Mouse (Mus musculus): ENCODE measurements around the gene Rgs6. TPM values are rescaled to one million over a fixed set of nuclear protein-coding genes. Genes with fewer than 3 reads are reported as not detected.

Gene Rgs6
- polyA plus RNA-seq, 1 experiment from 2014 or later: 8.6 TPM

- no peaks in the 10 kb centered on the region for H3K27me3 ChIP-seq
- 40% methylated on average over 3 of the region's 3 CpGs for WGBS
- no peaks in the 10 kb centered on the region for H3K36me3 ChIP-seq
- no peaks in the 10 kb centered on the region for H3K4me1 ChIP-seq (replicated peaks)
- H3K4me2 ChIP-seq: no peak overlapping the region
- no peak for ATAC-seq (ENCODE audit: low FRiP score, low read depth)
- H3K4me3 ChIP-seq: no peak overlapping the region
- no peaks in the 10 kb centered on the region for H3K9me3 ChIP-seq
- no peak overlapping the region for H3K9ac ChIP-seq
- H3K27ac ChIP-seq (replicated peaks): no peak overlapping the region
These were observed 438.9 kb downstream of the Rgs6 start for GRCm38 (mm10) chr12:83026985-83027384.

- Histone ChIP-seq H3K9ac (no peak overlapping the region), H3K4me2 (no peak overlapping the region), H3K27me3 (no peaks in the 10 kb centered on the region), H3K4me3 (no peak overlapping the region), H3K9me3 (no peaks in the 10 kb centered on the region), H3K27ac (replicated peaks) (peak overlapping the region; percentile 36), H3K4me1 (replicated peaks) (peaks cover 16% of the 10 kb centered on the region), H3K36me3 (no peaks in the 10 kb centered on the region)
- WGBS: 47% methylated on average over 7 of the region's 7 CpGs
- ATAC-seq (ENCODE audit: low FRiP score, low read depth): no peak
These were observed 445.2 kb downstream of the Rgs6 start for GRCm38 (mm10) chr12:83033171-83033835.

GRCm38 (mm10) chr12:83034859-83035569, 446.9 kb downstream of the Rgs6 start:
- no peaks in the 10 kb centered on the region for H3K36me3 ChIP-seq
- H3K9me3 ChIP-seq: no peaks in the 10 kb centered on the region
- H3K4me1 ChIP-seq (replicated peaks): peaks cover 32% of the 10 kb centered on the region
- H3K4me2 ChIP-seq: no peak overlapping the region
- no peak overlapping the region for H3K4me3 ChIP-seq
- H3K27me3 ChIP-seq: no peaks in the 10 kb centered on the region
- WGBS: 81% methylated on average over 3 of the region's 3 CpGs
- no peak overlapping the region for H3K27ac ChIP-seq (replicated peaks)
- no peak overlapping the region for H3K9ac ChIP-seq
- ATAC-seq (ENCODE audit: low FRiP score, low read depth): no peak

- Histone ChIP-seq H3K9me3 (no peaks in the 10 kb centered on the region), H3K36me3 (no peaks in the 10 kb centered on the region), H3K4me2 (no peak overlapping the region), H3K4me3 (no peak overlapping the region), H3K9ac (no peak overlapping the region), H3K27ac (replicated peaks) (peak overlapping the region; percentile 21; the same call in 1 of the 2 replicates), H3K4me1 (replicated peaks) (peaks cover 31% of the 10 kb centered on the region), H3K27me3 (no peaks in the 10 kb centered on the region)
- whole genome bisulfite sequencing: 54% methylated on average over 25 of the region's 25 CpGs
- no peak for ATAC-seq (ENCODE audit: low FRiP score, low read depth)
These were observed 449.9 kb downstream of the Rgs6 start for GRCm38 (mm10) chr12:83037798-83038560.

- Histone ChIP-seq H3K36me3 (no peaks in the 10 kb centered on the region), H3K27ac (replicated peaks) (peak overlapping the region; percentile 1; the same call in 1 of the 2 replicates), H3K27me3 (no peaks in the 10 kb centered on the region), H3K4me1 (replicated peaks) (peaks cover 31% of the 10 kb centered on the region), H3K4me2 (no peak overlapping the region), H3K9ac (no peak overlapping the region), H3K4me3 (no peak overlapping the region), H3K9me3 (no peaks in the 10 kb centered on the region)
- no peak for ATAC-seq (ENCODE audit: low FRiP score, low read depth)
- 72% methylated on average over 7 of the region's 7 CpGs for WGBS
These were observed 450.7 kb downstream of the Rgs6 start for GRCm38 (mm10) chr12:83038779-83039178.

- Histone ChIP-seq H3K4me1 (replicated peaks) (peaks cover 42% of the 10 kb centered on the region), H3K27me3 (no peaks in the 10 kb centered on the region), H3K36me3 (no peaks in the 10 kb centered on the region), H3K4me2 (no peak overlapping the region), H3K27ac (replicated peaks) (no peak overlapping the region), H3K9me3 (no peaks in the 10 kb centered on the region), H3K4me3 (no peak overlapping the region), H3K9ac (no peak overlapping the region)
- 49% methylated on average over 3 of the region's 3 CpGs for WGBS
- ATAC-seq (ENCODE audit: low FRiP score, low read depth): no peak
These were observed 451.8 kb downstream of the Rgs6 start for GRCm38 (mm10) chr12:83039859-83040258.

GRCm38 (mm10) chr12:83043980-83044620, 456.0 kb downstream of the Rgs6 start:
- Histone ChIP-seq H3K4me3 (no peak overlapping the region), H3K4me1 (replicated peaks) (peaks cover 45% of the 10 kb centered on the region), H3K9ac (no peak overlapping the region), H3K27ac (replicated peaks) (peak overlapping the region; percentile 81), H3K27me3 (no peaks in the 10 kb centered on the region), H3K36me3 (no peaks in the 10 kb centered on the region), H3K9me3 (no peaks in the 10 kb centered on the region), H3K4me2 (peak overlapping the region; percentile 44; the same call in 1 of the 2 replicates)
- 28% methylated on average over 6 of the region's 6 CpGs for WGBS
- ATAC-seq (ENCODE audit: low FRiP score, low read depth): peak; percentile 54; the same call in 1 of the 2 replicates

GRCm38 (mm10) chr12:83044621-83044990, 456.5 kb downstream of the Rgs6 start:
- Histone ChIP-seq H3K4me1 (replicated peaks) (peaks cover 40% of the 10 kb centered on the region), H3K9ac (no peak overlapping the region), H3K9me3 (no peaks in the 10 kb centered on the region), H3K4me3 (0 out of 2 replicates have a peak overlapping the region, but pooled peaks have one; percentile 2), H3K27ac (replicated peaks) (peak overlapping the region; percentile 81), H3K27me3 (no peaks in the 10 kb centered on the region), H3K36me3 (no peaks in the 10 kb centered on the region), H3K4me2 (peak overlapping the region; percentile 44)
- peak; percentile 70 for ATAC-seq (ENCODE audit: low FRiP score, low read depth)
- 10% methylated on average over 4 of the region's 4 CpGs for WGBS

GRCm38 (mm10) chr12:83045001-83045531, 457.0 kb downstream of the Rgs6 start:
- 0 out of 2 replicates have a peak overlapping the region, but pooled peaks have one; percentile 2 for H3K4me3 ChIP-seq
- no peak overlapping the region for H3K9ac ChIP-seq
- H3K4me2 ChIP-seq: peak overlapping the region; percentile 44
- WGBS: 16% methylated on average over 12 of the region's 12 CpGs
- no peaks in the 10 kb centered on the region for H3K9me3 ChIP-seq
- H3K27me3 ChIP-seq: no peaks in the 10 kb centered on the region
- ATAC-seq (ENCODE audit: low FRiP score, low read depth): 0 out of 2 replicates have a peak, but pooled peaks have one; percentile 5
- no peaks in the 10 kb centered on the region for H3K36me3 ChIP-seq
- H3K27ac ChIP-seq (replicated peaks): peak overlapping the region; percentile 81
- H3K4me1 ChIP-seq (replicated peaks): peaks cover 36% of the 10 kb centered on the region

- Histone ChIP-seq H3K4me2 (no peak overlapping the region), H3K36me3 (no peaks in the 10 kb centered on the region), H3K27me3 (no peaks in the 10 kb centered on the region), H3K9ac (no peak overlapping the region), H3K9me3 (no peaks in the 10 kb centered on the region), H3K4me1 (replicated peaks) (peaks cover 35% of the 10 kb centered on the region), H3K4me3 (no peak overlapping the region), H3K27ac (replicated peaks) (no peak overlapping the region)
- ATAC-seq (ENCODE audit: low FRiP score, low read depth): no peak
- 94% methylated on average over 9 of the region's 9 CpGs for WGBS
These were observed 458.6 kb downstream of the Rgs6 start for GRCm38 (mm10) chr12:83046734-83047133.

GRCm38 (mm10) chr12:83047710-83048109, 459.6 kb downstream of the Rgs6 start:
- no peaks in the 10 kb centered on the region for H3K27me3 ChIP-seq
- H3K9ac ChIP-seq: no peak overlapping the region
- peaks cover 35% of the 10 kb centered on the region for H3K4me1 ChIP-seq (replicated peaks)
- no peak overlapping the region; the same call in 1 of the 2 replicates for H3K27ac ChIP-seq (replicated peaks)
- no peak overlapping the region for H3K4me3 ChIP-seq
- H3K36me3 ChIP-seq: no peaks in the 10 kb centered on the region
- no peak for ATAC-seq (ENCODE audit: low FRiP score, low read depth)
- H3K4me2 ChIP-seq: no peak overlapping the region
- 43% methylated on average over 7 of the region's 7 CpGs for WGBS
- H3K9me3 ChIP-seq: no peaks in the 10 kb centered on the region
